Mouse (Mus musculus) lung, embryonic 14.5 days (tissue): ENCODE data around the gene Rhoh. TPM values are rescaled to one million over a fixed set of nuclear protein-coding genes. Genes with fewer than 3 reads are reported as not detected.

ENCODE experiments used
- ATAC-seq: fragments of 200-750 bp; cut with Nextera tagmentation; 2 replicates; pipeline ENCODE4 v1.8.0; 2017; ENCODE audit warnings: mild to moderate bottlenecking, moderate TSS enrichment, moderate library complexity; ENCODE audit not compliant: insufficient read depth
- DNase-seq: peaks from one replicate; pipeline ENCODE4 v3.0.0-alpha.2; 2015
- H3K27ac ChIP-seq: fragments of 300-500 bp; sonication (generic); 2 replicates; pipeline ENCODE4 v1.5.1; 2014; ENCODE audit warnings: low read depth, mild to moderate bottlenecking, moderate library complexity
- H3K27me3 ChIP-seq: fragments of 300-500 bp; sonication (generic); 2 replicates; pipeline ENCODE4 v1.6.1; 2014; ENCODE audit warnings: low read length, control low read depth; ENCODE audit not compliant: insufficient read depth
- H3K36me3 ChIP-seq: fragments of 300-500 bp; sonication (generic); 2 replicates; pipeline ENCODE4 v1.6.1; 2014; ENCODE audit warnings: control low read depth; ENCODE audit not compliant: insufficient read depth
- H3K4me1 ChIP-seq: fragments of 300-500 bp; sonication (generic); 2 replicates; pipeline ENCODE4 v1.6.1; 2014; ENCODE audit warnings: antibody characterized with exemption, control low read depth; ENCODE audit not compliant: insufficient read depth
- H3K4me2 ChIP-seq: fragments of 300-500 bp; sonication (generic); 2 replicates; pipeline ENCODE4 v1.6.1; 2014; ENCODE audit warnings: mild to moderate bottlenecking
- H3K4me3 ChIP-seq: fragments of 300-500 bp; sonication (generic); 2 replicates; pipeline ENCODE4 v1.5.1; 2014; ENCODE audit warnings: low read depth, low read length
- H3K9ac ChIP-seq: fragments of 300-500 bp; sonication (generic); 2 replicates; pipeline ENCODE4 v1.6.1; 2014
- H3K9me3 ChIP-seq: fragments of 300-500 bp; sonication (generic); 2 replicates; pipeline ENCODE4 v1.6.1; 2016; ENCODE audit warnings: low read depth, low read length, control low read depth
- CTCF ChIP-seq: IDR thresholded peaks from 2 replicates; pipeline ENCODE4 v1.5.1; 2016; ENCODE audit warnings: antibody characterized with exemption, low read depth
- WGBS: fragments of 180-500 bp; shearing (Covaris S2); extraction: QIAGEN DNeasy Blood & Tissue Kit; methylation state at CpG from one replicate; pipeline ENCODE4 v1.1.7; 2014; 5-methylcytosine and 5-hydroxymethylcytosine counted together
- polyA plus RNA-seq: library from polyadenylated mRNA; unstranded; fragments of >200 nt; fragmentation: Nextera tagmentation; extraction: Ambion mirVana; gene quantifications from 2 replicates; pipeline ENCODE4 v1.2.1, GENCODE M21; 2014

Gene Rhoh
- polyA plus RNA-seq, 1 experiment from 2014 or later, result 0.76 TPM

DNA sequence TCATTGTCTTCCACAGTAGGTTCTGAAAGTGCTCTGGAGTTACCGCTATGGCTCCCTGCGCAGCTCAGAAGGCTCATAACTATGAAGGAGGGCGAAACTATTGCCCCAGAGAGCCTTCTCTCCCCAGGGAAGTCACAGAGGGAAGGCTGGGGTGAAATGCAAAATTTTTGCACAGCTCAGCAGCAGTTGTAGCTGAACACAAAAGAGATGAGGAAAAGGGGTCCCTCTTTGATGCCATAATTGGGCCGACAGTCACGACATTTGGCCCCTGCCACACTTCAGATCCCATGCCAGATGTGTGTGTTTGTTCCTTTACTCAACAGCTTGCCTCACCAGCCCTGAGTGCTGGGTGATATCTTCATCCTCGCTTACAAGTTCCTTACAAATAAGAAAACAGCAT is 65.7 kb downstream of the Rhoh start:
- DNase-seq (no peak), ATAC-seq (no peak)
- H3K27ac ChIP-seq, result no peak overlapping the region
- H3K27me3 ChIP-seq, result no peaks in the 10 kb centered on the region
- no peak for TF ChIP-seq CTCF
- 78% methylated on average over 6 of the region's 6 CpGs for WGBS
- H3K9ac ChIP-seq, result no peak overlapping the region
- H3K4me2 ChIP-seq, result no peak overlapping the region
- no peaks in the 10 kb centered on the region for H3K4me1 ChIP-seq
- H3K4me3 ChIP-seq, result no peak overlapping the region
- H3K36me3 ChIP-seq, result no peaks in the 10 kb centered on the region
- no peaks in the 10 kb centered on the region for H3K9me3 ChIP-seq

DNA sequence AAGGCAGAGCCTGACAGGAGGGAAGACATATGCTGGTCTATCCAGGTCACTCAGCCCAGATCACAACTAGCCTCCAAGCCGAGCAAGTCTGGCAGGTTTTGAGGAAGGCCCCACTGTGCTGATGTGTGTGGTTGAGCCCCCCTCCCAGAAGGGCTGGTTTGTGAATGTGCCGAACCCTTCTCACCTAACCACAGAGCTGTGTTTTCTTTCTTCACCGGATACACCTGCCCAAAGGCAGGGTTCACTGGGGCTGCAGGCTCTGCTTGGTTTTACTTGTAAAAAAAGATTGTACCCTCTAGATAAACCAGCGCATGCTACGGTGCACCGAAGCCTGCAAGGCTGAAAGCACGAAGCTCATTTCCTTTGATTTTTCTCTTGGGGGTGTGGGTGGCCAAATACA is 68.1 kb downstream of the Rhoh start:
- H3K27ac ChIP-seq, result no peak overlapping the region
- no peak overlapping the region for H3K4me2 ChIP-seq
- TF ChIP-seq CTCF, result no peak
- H3K27me3 ChIP-seq, result no peaks in the 10 kb centered on the region
- no peak overlapping the region for H3K9ac ChIP-seq
- H3K9me3 ChIP-seq, result no peaks in the 10 kb centered on the region
- H3K4me1 ChIP-seq, result no peaks in the 10 kb centered on the region
- DNase-seq (no peak), ATAC-seq (no peak)
- no peaks in the 10 kb centered on the region for H3K36me3 ChIP-seq
- no peak overlapping the region for H3K4me3 ChIP-seq
- 52% methylated on average over 7 of the region's 7 CpGs for WGBS

DNA sequence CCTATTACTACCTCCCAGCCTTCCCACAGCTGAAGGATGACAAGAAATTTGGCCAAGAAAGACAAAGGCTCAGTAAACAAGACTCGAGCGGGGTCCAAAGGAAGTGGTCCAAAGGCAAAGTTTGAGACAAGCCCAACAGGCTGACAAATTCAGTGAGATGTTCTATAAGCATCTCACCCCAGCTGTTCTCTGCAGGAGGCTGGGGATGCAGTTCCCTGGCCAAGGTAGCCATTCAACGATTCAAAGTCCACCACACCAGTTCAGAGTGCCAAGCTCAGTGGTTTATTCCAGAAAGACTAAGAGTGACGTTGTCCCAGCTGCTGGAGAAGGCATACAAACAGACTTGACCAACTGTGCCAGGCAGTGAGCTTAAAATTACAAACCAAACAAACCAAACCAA is 69.2 kb downstream of the Rhoh start:
- Histone ChIP-seq H3K4me2 (no peak overlapping the region), H3K4me1 (no peaks in the 10 kb centered on the region), H3K9me3 (no peaks in the 10 kb centered on the region), H3K36me3 (no peaks in the 10 kb centered on the region), H3K27ac (no peak overlapping the region), H3K4me3 (no peak overlapping the region), H3K9ac (no peak overlapping the region), H3K27me3 (no peaks in the 10 kb centered on the region)
- DNase-seq (no peak), ATAC-seq (no peak)
- TF ChIP-seq CTCF, result no peak
- WGBS, result 60% methylated on average over 4 of the region's 4 CpGs

DNA sequence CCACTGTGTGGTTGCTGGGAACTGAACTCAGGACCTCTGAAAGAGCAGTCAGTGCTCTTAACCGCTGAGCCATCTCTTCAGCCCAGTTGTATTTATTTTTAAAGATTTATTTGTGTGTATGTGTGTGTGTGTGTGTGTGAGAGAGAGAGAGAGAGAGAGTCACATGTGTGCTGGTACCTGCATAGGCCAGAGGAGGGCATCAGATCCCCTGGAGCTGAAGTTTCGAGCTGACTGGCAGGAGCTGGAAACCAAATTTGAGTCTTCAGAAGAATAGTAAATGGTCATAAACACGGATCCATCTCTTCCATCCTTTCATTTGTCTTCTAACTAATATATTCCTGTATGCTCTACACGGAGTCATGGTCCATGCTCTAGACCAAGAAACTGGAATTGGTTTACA is 72.2 kb downstream of the Rhoh start:
- Histone ChIP-seq H3K27ac (no peak overlapping the region), H3K27me3 (no peaks in the 10 kb centered on the region), H3K4me1 (no peaks in the 10 kb centered on the region), H3K4me2 (no peak overlapping the region), H3K9me3 (no peaks in the 10 kb centered on the region), H3K4me3 (no peak overlapping the region), H3K9ac (no peak overlapping the region), H3K36me3 (no peaks in the 10 kb centered on the region)
- WGBS, result 80% methylated on average over 4 of the region's 4 CpGs
- no peak for TF ChIP-seq CTCF
- DNase-seq (no peak), ATAC-seq (no peak)

DNA sequence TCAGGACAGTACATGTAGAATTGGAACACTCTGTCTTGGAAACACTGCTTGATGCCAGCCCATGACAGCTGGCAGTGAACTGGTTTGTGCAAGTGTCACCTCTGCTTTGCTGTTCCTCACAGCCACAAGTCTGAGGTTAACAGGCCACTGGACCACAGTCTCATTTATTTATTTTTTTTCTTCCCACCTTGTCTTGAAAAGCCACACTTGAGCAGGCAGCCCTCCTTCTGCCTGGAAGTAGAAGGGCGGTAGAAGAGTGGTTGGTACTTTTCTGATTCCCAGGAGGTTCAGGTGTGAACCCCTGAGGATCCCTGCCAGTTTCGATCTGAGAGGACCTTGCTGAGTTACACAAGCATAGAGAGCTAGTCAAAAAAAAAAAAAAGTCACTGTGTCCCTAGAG is 72.8 kb downstream of the Rhoh start:
- Histone ChIP-seq H3K27ac (no peak overlapping the region), H3K9me3 (no peaks in the 10 kb centered on the region), H3K4me3 (no peak overlapping the region), H3K9ac (no peak overlapping the region), H3K36me3 (no peaks in the 10 kb centered on the region), H3K27me3 (no peaks in the 10 kb centered on the region), H3K4me1 (no peaks in the 10 kb centered on the region), H3K4me2 (no peak overlapping the region)
- DNase-seq (no peak), ATAC-seq (no peak)
- no peak for TF ChIP-seq CTCF
- WGBS, result 73% methylated on average over 2 of the region's 2 CpGs

DNA sequence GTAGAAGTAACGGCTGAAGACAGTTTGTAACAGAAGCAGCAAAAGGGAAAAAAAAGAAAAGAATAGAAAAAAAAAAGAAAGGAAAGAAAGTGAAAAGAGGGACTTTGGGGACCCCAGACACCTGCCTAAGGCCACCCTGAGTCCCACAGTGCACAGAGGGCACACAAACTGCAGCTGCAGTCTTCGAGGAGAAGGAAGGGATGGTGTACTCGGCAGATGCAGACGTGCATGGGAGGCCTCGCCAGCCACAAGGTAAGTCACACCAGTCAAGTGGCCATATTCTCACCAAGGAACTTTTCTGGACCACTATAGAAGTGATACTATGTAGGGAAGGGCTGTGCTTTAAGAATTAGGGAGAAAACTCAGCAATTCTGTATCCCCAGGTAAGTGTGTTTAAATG is 73.8 kb downstream of the Rhoh start, which contains the start of gene Chrna9:
Chrna9 (plus strand) TSS at position 139 of the 400 bp plus-strand sequence.
- 83% methylated on average over 5 of the region's 5 CpGs for WGBS
- no peak within 1 kb of the TSS for H3K9ac ChIP-seq
- H3K27me3 ChIP-seq, result no peaks in the 10 kb centered on the region
- no peaks in the 10 kb centered on the region for H3K4me1 ChIP-seq
- no peak within 1 kb of the TSS for H3K27ac ChIP-seq
- H3K9me3 ChIP-seq, result no peaks in the 10 kb centered on the region
- no peak within 1 kb of the TSS for H3K4me2 ChIP-seq
- no peak for DNase-seq
- no peaks in the 10 kb centered on the region for H3K36me3 ChIP-seq
- no peak for TF ChIP-seq CTCF
- H3K4me3 ChIP-seq, result no peak within 1 kb of the TSS
- ATAC-seq, result no peak

DNA sequence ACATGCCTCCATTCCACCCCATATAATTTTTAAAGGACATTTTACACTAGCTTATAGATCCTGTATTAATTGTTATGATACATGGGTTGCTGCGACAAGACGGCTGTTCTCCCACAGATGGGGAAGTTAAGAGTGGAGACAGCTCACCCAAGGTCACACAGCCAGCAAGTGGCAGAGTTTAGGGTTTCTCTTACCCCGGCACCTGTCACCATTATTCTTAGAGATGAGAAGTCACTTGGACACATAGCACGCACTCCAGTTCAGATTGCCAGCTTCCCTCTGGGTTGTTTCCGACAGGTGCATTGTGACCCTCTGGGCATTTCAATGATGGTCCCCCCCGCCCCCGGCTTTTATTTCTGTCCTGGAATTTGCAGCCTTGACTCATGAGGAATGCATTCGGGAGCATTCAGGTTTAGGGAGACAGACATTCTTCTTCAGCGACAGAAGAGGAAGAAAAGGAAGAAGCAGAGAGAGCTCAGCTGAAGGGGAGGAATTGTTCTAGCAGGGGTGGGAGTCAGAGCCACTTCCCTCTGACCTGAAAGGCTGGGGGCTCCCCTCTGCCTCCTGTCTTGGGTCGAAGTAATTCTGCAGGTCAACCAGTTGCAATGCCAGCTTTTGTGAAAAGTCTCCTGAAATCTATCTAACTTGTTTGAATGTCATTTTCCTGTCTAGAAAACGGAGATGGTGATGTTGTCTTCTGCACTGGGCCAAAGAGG is 76.2 kb downstream of the Rhoh start:
- no peak for ATAC-seq
- Histone ChIP-seq H3K4me3 (no peak overlapping the region), H3K9me3 (no peaks in the 10 kb centered on the region), H3K36me3 (no peaks in the 10 kb centered on the region), H3K27ac (no peak overlapping the region), H3K9ac (no peak overlapping the region), H3K4me2 (no peak overlapping the region), H3K27me3 (no peaks in the 10 kb centered on the region), H3K4me1 (no peaks in the 10 kb centered on the region)
- TF ChIP-seq CTCF, result no peak
- WGBS, result 66% methylated on average over 11 of the region's 11 CpGs
- DNase-seq, result no peak
